Mouse (Mus musculus): ENCODE data around the gene Ssna1. TPM values are rescaled to one million over a fixed set of nuclear protein-coding genes. Genes with fewer than 3 reads are reported as not detected.

Ssna1 gene
- total and polyA plus RNA-seq, 3 experiments: 47.0 to 237 (median 100) TPM

- no peaks in the 10 kb centered on the region for H3K9me3 ChIP-seq (replicated peaks)
- DNase-seq (ENCODE audit: low spot score) (no peak), ATAC-seq (ENCODE audit: extremely low read depth, insufficient number of reproducible peaks, low FRiP score, poor library complexity, severe bottlenecking) (no peak)
- H3K36me3 ChIP-seq (replicated peaks): peaks cover 7% of the 10 kb centered on the region
- peaks cover 22% of the 10 kb centered on the region for H3K27me3 ChIP-seq (ENCODE audit: insufficient read depth, low read length)
- no peak overlapping the region for H3K4me3 ChIP-seq (ENCODE audit: low read depth, low read length)
- peaks cover 91% of the 10 kb centered on the region for H3K4me1 ChIP-seq (ENCODE audit: insufficient read depth, low read depth, low read length)
- TF ChIP-seq GATA2 (IDR thresholded peaks at IDR 0.05; ENCODE audit: borderline replicate concordance, low read depth, low read length) (no peak), CTCF (IDR thresholded peaks at IDR 0.05; ENCODE audit: low read depth, low read length) (no peak), GATA1 (IDR thresholded peaks at IDR 0.05; ENCODE audit: borderline replicate concordance, low read length) (no peak), TAL1 (conservative IDR thresholded peaks at IDR 0.05; ENCODE audit: low read depth, low read length) (no peak), POLR2AphosphoS5 (IDR thresholded peaks at IDR 0.05; ENCODE audit: insufficient replicate concordance, low read depth, low read length) (no peak)
Measured at GRCm38 (mm10) chr2:25229582-25229981, 42.7 kb downstream of the Ssna1 start.

- peaks cover 9% of the 10 kb centered on the region for H3K36me3 ChIP-seq (replicated peaks)
- peaks cover 85% of the 10 kb centered on the region for H3K4me1 ChIP-seq (ENCODE audit: insufficient read depth, low read depth, low read length)
- no peaks in the 10 kb centered on the region for H3K9me3 ChIP-seq (replicated peaks)
- H3K27me3 ChIP-seq (ENCODE audit: insufficient read depth, low read length): peaks cover 22% of the 10 kb centered on the region
- DNase-seq (ENCODE audit: low spot score) (no peak), ATAC-seq (ENCODE audit: extremely low read depth, insufficient number of reproducible peaks, low FRiP score, poor library complexity, severe bottlenecking) (no peak)
- no peak overlapping the region; the same call in 1 of the 2 replicates for H3K4me3 ChIP-seq (ENCODE audit: low read depth, low read length)
- TF ChIP-seq CTCF (IDR thresholded peaks at IDR 0.05; ENCODE audit: low read depth, low read length) (no peak), POLR2AphosphoS5 (IDR thresholded peaks at IDR 0.05; ENCODE audit: insufficient replicate concordance, low read depth, low read length) (no peak), TAL1 (conservative IDR thresholded peaks at IDR 0.05; ENCODE audit: low read depth, low read length) (no peak), GATA1 (IDR thresholded peaks at IDR 0.05; ENCODE audit: borderline replicate concordance, low read length) (no peak), GATA2 (IDR thresholded peaks at IDR 0.05; ENCODE audit: borderline replicate concordance, low read depth, low read length) (no peak)
Measured at GRCm38 (mm10) chr2:25228995-25229530, 43.2 kb downstream of the Ssna1 start.

- TF ChIP-seq CTCF (IDR thresholded peaks at IDR 0.05; ENCODE audit: low read depth, low read length) (peak; percentile 67), GATA2 (IDR thresholded peaks at IDR 0.05; ENCODE audit: borderline replicate concordance, low read depth, low read length) (no peak)
- H3K9me3 ChIP-seq (replicated peaks): no peaks in the 10 kb centered on the region
- H3K27me3 ChIP-seq (ENCODE audit: insufficient read depth, low read length): peaks cover 22% of the 10 kb centered on the region
- peak overlapping the region; percentile 62; the same call in 1 of the 2 replicates for H3K4me3 ChIP-seq (ENCODE audit: low read depth, low read length)
- peak; percentile 75 for DNase-seq (ENCODE audit: low spot score)
- H3K36me3 ChIP-seq (replicated peaks): peaks cover 15% of the 10 kb centered on the region
- peaks cover 79% of the 10 kb centered on the region for H3K4me1 ChIP-seq (ENCODE audit: insufficient read depth, low read depth, low read length)
- 0 out of 2 replicates have a peak, but pooled peaks have one; percentile 24 for ATAC-seq (ENCODE audit: extremely low read depth, insufficient number of reproducible peaks, low FRiP score, poor library complexity, severe bottlenecking)
Measured at GRCm38 (mm10) chr2:25228431-25228889, 43.8 kb downstream of the Ssna1 start.

GRCm38 (mm10) chr2:25227406-25227805, 44.8 kb downstream of the Ssna1 start:
- TF ChIP-seq GATA2 (IDR thresholded peaks at IDR 0.05; ENCODE audit: borderline replicate concordance, low read depth, low read length): no peak
- TF ChIP-seq POLR2AphosphoS5 (IDR thresholded peaks at IDR 0.05; ENCODE audit: insufficient replicate concordance, low read depth, low read length): no peak
- no peak for TF ChIP-seq GATA1 (IDR thresholded peaks at IDR 0.05; ENCODE audit: borderline replicate concordance, low read length)
- TF ChIP-seq CTCF (IDR thresholded peaks at IDR 0.05; ENCODE audit: low read depth, low read length): no peak
- no peak for TF ChIP-seq TAL1 (conservative IDR thresholded peaks at IDR 0.05; ENCODE audit: low read depth, low read length)

GRCm38 (mm10) chr2:25226864-25227263, 45.4 kb downstream of the Ssna1 start:
- no peak overlapping the region for H3K4me3 ChIP-seq (ENCODE audit: low read depth, low read length)
- TF ChIP-seq GATA1 (IDR thresholded peaks at IDR 0.05; ENCODE audit: borderline replicate concordance, low read length): no peak
- TF ChIP-seq TAL1 (conservative IDR thresholded peaks at IDR 0.05; ENCODE audit: low read depth, low read length): no peak
- no peak for TF ChIP-seq GATA2 (IDR thresholded peaks at IDR 0.05; ENCODE audit: borderline replicate concordance, low read depth, low read length)
- no peak for TF ChIP-seq POLR2AphosphoS5 (IDR thresholded peaks at IDR 0.05; ENCODE audit: insufficient replicate concordance, low read depth, low read length)
- TF ChIP-seq CTCF (IDR thresholded peaks at IDR 0.05; ENCODE audit: low read depth, low read length): no peak
- ATAC-seq (ENCODE audit: extremely low read depth, insufficient number of reproducible peaks, low FRiP score, poor library complexity, severe bottlenecking): no peak

More at GRCm38 (mm10) chr2:25227406-25227805, 44.8 kb downstream of the Ssna1 start:
- Histone ChIP-seq H3K4me1 (ENCODE audit: insufficient read depth, low read depth, low read length) (peaks cover 69% of the 10 kb centered on the region), H3K4me3 (ENCODE audit: low read depth, low read length) (no peak overlapping the region), H3K36me3 (replicated peaks) (peaks cover 20% of the 10 kb centered on the region), H3K27me3 (ENCODE audit: insufficient read depth, low read length) (peaks cover 22% of the 10 kb centered on the region), H3K9me3 (replicated peaks) (no peaks in the 10 kb centered on the region)
- no peak for DNase-seq (ENCODE audit: low spot score)
- no peak for ATAC-seq (ENCODE audit: extremely low read depth, insufficient number of reproducible peaks, low FRiP score, poor library complexity, severe bottlenecking)

GRCm38 (mm10) chr2:25225811-25226379, 46.3 kb downstream of the Ssna1 start:
- Histone ChIP-seq H3K36me3 (replicated peaks) (peaks cover 31% of the 10 kb centered on the region), H3K27me3 (ENCODE audit: insufficient read depth, low read length) (peaks cover 10% of the 10 kb centered on the region), H3K4me3 (ENCODE audit: low read depth, low read length) (peak overlapping the region; percentile 93; the same call in 1 of the 2 replicates), H3K4me1 (ENCODE audit: insufficient read depth, low read depth, low read length) (peaks cover 67% of the 10 kb centered on the region), H3K9me3 (replicated peaks) (no peaks in the 10 kb centered on the region)
- TF ChIP-seq POLR2AphosphoS5 (IDR thresholded peaks at IDR 0.05; ENCODE audit: insufficient replicate concordance, low read depth, low read length): no peak
- no peak for DNase-seq (ENCODE audit: low spot score)
- ATAC-seq (ENCODE audit: extremely low read depth, insufficient number of reproducible peaks, low FRiP score, poor library complexity, severe bottlenecking): no peak

More at GRCm38 (mm10) chr2:25226864-25227263, 45.4 kb downstream of the Ssna1 start:
- no peak for DNase-seq (ENCODE audit: low spot score)
- Histone ChIP-seq H3K27me3 (ENCODE audit: insufficient read depth, low read length) (peaks cover 19% of the 10 kb centered on the region), H3K4me1 (ENCODE audit: insufficient read depth, low read depth, low read length) (peaks cover 69% of the 10 kb centered on the region), H3K36me3 (replicated peaks) (peaks cover 25% of the 10 kb centered on the region), H3K9me3 (replicated peaks) (no peaks in the 10 kb centered on the region)

Measured in G1E (cell line).